Mouse (Mus musculus) kidney, postnatal 14 days (tissue): ENCODE measurements around the gene Car7.

ENCODE experiments used
- DNase-seq: peaks from one replicate; pipeline ENCODE4 v3.0.0; 2022; ENCODE audit warnings: mixed read lengths

Gene Car7

DNA sequence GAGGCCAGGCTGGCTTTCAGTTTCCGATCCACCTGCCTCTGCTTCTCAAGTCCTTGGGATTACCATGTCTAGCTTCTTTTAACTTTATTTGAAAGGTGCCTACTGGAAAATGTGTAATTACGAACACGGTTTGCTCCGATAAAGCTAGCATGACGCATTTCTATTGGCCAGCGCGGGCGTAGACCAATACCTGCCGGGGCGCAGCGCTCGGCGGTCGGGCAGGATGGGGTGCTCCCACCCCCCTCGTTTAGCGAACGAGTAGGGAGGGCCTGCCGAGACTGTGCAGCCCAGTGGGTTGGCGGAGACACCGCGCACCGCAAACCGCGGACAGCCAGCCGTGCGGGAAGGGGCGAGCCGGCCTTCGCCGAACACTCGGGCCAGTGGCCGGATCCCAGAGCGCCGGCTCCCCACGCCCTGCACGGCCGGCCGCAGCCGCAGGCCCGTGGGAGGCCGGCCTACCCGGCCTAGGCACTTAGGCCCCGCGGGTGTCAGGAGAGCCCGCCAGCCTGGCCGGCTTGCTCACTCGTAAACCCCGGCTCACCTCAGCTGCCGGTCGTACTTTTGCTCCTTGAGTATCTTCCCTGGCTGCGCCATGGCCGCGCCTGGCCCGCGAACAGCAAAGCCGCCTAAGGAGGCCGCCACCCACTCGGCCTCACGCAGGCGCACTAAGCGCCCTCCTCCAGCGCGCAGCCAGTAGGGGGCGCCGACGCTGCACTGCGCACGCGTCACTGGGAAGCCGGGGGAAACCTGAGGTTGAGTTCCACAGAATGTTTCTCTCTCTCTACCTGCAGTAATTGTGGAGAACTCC, at the start of gene Car7, which contains the start of gene Nae1:
Car7 (plus strand) TSS at position 719 of the 808 bp plus-strand sequence.
Nae1 (minus strand) TSS at position 667 of the 808 bp plus-strand sequence.
- DNase-seq: peak; percentile 96

DNA sequence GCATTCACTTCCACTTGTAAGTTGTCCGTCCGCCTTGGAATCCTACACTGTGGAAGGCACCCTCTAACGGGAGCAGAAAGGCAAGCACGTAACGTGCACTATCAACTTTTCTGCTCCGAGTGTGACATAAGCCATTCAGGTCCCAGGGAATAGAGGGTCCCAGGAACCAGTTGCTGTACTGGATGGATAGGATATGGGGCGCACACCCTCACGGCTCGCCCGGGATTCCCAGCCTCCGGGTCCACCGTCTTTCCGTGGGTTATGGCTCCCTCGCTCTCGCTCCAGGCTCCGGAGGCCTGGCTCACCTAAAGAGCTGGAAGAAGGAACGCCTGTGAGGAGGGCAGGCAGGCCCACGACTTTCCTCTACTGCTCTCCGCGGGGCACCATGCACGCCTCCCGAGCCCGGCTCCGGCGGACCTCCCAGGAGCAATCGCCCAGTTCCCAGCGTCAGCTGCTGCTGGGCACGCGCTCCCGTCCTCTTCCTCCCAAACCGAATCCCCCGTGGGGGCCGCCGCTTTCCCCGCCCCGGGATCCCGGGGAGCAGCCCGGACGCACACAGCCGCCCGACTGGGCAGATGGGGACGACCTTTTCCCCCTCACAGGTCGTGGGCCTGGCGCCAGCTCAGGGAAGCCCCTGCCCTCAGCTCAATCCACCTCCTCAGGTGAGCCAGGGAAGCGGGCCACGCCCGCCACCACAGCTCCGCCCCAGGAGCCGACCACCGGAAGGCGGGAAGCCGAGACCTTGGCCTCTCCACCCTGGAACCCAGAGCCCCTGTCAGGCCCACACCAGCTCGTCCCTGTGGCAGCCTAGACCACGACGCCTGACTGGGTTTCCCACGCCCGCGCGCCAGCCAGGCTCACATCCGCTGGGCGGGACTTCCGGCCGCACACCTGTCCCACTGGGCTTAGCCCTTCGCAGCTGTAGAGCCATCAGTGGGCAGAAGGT, 25.2 kb upstream of the Car7 start, which contains the start of gene Terb1:
Terb1 (minus strand) TSS at position 850 of the 946 bp plus-strand sequence.
- peak; percentile 62 for DNase-seq

DNA sequence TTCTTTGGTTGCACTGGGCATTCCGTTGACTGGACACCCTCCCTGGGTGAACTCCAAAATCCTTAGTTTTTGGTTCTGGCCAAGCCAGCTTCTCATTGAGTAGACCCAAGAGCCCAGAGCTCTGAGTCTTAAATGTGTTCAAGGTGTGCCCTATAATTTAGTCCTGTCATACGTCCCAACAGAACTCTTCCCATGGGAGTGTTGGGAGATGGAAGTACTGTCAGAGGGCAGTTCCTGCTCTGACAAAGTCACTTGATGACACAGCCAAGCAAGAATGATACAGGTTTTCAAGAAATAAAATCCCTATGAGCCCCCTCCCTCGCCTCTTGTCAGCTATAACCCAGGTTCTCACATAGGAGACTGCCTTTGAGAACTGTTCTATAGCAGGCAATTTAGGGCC, 24.4 kb upstream of the Car7 start:
- no peak for DNase-seq

- no peak for DNase-seq
These were observed 16.6 kb upstream of the Car7 start for GRCm38 (mm10) chr8:104517872-104518271.

GRCm38 (mm10) chr8:104529671-104530070, 4.8 kb upstream of the Car7 start:
- DNase-seq: no peak

GRCm38 (mm10) chr8:104533551-104533950, 938 bp upstream of the Car7 start:
- DNase-seq: no peak

GRCm38 (mm10) chr8:104534779-104535141, 271 bp downstream of the Car7 start:
- no peak for DNase-seq

GRCm38 (mm10) chr8:104535378-104535777, 889 bp downstream of the Car7 start:
- no peak for DNase-seq

DNA sequence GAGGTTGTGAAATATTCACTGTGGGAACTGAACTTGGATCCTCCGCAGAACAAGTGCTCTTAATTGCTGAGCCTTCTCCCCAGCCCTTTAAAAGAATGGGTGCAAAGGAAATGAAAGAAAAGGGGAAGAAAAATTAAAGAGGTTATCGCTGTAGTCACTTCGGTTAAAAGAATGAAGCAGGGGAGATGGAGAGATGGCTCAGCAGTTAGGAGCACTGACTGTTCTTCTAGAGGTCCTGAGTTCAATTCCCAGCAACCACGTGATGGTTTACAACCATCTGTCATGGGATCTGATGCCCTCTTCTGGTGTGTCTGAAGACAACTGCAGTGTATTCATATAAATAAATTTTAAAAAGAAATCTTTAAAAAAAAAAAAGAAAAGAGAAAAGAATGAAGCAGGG, 1.5 kb downstream of the Car7 start:
- no peak for DNase-seq

GRCm38 (mm10) chr8:104538896-104539295, 4.4 kb downstream of the Car7 start:
- DNase-seq: no peak

DNA sequence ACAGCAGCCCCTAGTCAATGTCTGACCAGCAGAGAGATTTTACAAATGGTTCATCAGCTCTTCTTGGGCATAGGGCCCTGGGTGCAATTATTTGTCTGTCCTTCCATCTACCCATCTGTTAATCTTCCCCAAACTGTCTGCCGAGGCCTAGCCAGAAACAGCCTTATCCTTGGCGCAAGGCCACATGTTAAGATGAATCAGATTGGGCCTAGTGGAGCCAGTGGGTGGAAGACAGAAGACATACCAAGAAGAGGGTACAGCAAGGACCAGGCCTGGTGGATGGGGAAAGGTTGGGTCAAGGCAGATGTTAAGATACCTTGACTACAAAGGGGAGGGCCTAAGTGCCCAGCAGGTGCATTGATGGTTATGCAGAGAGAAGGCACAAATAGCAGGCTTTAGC, 5.1 kb downstream of the Car7 start:
- no peak for DNase-seq

DNA sequence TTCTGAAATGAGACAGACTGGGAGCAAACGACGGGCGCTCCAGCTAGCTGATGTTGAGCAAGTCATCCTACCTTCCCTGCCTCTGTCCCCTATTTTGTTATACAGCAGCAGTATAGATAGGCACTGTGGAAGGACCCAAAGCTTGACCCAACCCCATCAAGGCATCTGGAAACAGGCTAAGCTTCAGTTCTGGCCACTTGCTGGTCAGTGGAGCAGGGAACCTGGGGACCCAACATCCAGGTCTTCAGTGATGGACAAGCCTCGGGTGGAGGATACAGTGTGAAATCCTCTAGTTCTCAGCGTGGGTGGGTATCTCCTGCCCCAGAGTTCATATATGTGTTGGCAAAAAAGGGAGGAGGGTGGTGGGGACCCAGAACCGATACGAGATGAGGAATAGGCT, 5.7 kb downstream of the Car7 start:
- DNase-seq: no peak

GRCm38 (mm10) chr8:104540710-104541514, 6.4 kb downstream of the Car7 start:
- peak; percentile 36 for DNase-seq

DNA sequence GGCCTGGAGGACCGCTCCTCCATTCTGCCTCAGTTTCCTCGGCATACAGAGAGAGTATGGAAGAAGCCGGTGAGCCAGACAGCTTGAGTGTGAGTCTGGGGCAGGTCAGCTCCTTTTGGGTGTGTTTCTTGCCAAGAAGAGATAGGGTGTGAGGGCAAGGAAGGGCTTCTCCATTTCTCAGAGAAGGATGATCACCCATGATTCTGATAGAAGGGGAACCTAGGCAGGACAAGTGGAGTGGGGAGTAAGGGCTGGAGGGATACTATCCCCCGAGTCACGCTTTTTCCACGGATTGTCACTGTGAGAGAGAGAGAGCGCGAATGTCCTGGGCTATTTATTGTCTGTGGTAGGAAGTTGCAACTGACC, 7.0 kb downstream of the Car7 start:
- DNase-seq: no peak

- no peak for DNase-seq
These were observed 7.7 kb downstream of the Car7 start for GRCm38 (mm10) chr8:104542160-104542559.

- DNase-seq: no peak
These were observed 9.1 kb downstream of the Car7 start for GRCm38 (mm10) chr8:104543440-104544045.

DNA sequence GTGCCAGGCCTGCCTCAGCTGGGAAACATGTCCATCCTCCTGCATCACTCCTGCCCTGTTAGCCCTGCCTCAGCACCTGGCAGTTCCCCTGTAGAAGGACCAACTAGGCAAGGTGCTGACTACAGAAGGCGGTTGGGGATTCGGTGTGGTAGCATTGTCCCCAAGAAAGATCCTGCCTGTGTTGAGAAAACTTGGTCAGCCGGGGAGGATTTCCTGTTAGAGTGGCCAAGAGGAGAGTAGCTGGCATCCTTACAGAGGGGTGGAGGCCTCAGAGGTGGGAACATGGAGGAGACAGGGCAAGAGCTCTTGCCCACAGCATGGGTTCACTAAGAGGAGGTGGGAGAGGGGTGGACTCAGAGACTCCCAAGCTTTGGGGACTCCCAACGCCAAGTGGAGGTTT, 20.7 kb downstream of the Car7 start:
- DNase-seq: no peak

DNA sequence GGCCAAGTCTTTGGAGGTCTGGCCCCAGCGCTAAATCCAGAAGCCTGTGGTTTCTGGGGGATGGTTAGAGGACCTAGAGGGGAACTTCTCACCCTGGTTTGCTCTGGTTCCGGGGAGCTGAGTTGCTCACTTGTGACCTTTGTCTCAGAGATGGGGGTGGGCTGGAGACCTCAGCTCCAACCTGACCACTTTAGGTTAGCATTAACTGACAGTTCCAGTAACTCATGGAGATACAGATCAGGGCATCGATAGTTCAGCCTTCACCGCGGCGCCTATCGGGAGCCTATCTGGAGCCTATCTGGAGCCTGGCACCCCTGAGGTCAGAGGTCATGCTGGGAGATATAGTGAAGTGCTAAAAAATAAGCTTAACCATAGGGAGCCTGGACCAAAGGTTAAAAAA, 22.7 kb downstream of the Car7 start:
- no peak for DNase-seq

DNA sequence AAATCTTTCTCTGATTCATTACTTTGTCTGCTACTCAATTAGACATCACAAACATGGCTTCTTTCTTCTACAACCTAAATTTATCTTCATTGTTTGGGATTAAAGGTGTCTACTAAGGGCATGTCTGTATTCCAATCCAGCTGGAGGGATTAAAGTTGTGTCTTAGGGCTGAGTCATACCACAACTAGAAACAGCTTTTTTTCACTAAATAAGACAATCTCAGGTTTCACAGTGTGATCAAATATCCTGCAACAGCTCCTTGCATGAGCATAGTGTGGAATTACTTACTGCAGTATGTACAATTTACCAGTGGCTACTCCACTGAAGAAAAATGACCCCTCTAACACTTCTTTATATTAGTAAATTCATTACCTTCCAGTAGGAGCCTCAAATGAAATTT, 26.2 kb downstream of the Car7 start:
- DNase-seq: no peak

GRCm38 (mm10) chr8:104564633-104565456, 30.4 kb downstream of the Car7 start:
- DNase-seq: peak; percentile 91

DNA sequence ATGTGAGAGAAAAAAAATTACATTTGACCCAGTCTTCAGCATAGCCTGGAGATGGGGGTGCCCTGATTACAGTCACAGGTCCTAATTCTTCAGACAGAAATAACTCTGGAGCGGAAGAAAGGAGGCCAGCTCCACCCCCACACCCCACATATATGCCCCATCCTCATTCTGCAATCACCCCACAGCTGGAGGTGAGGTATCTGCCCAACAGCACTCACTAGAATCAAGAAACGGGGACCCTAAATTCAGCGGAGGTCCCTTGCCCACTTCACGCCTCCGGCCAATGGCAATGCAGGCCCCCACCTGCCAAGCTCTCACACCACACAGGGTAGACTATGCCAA, 30.9 kb downstream of the Car7 start:
- no peak for DNase-seq

GRCm38 (mm10) chr8:104569559-104569958, 35.1 kb downstream of the Car7 start:
- peak; percentile 70 for DNase-seq
